Mouse (Mus musculus): Measurements from ENCODE around the gene Asic2. TPM values are rescaled to one million over a fixed set of nuclear protein-coding genes. Genes with fewer than 3 reads are reported as not detected.

Gene Asic2
- polyA plus RNA-seq, 1 experiment, result 0.75 TPM

- H3K27me3 ChIP-seq (replicated peaks; ENCODE audit: control insufficient read depth, insufficient read depth, low read length), result no peaks in the 10 kb centered on the region
- 5% methylated on average over 17 of the region's 17 CpGs for WGBS
- H3K36me3 ChIP-seq (ENCODE audit: control insufficient read depth, insufficient read depth, low read length), result no peaks in the 10 kb centered on the region
- no peaks in the 10 kb centered on the region for H3K4me1 ChIP-seq (ENCODE audit: control insufficient read depth, insufficient read depth, low read length)
- TF ChIP-seq POLR2A (IDR thresholded peaks at IDR 0.05; ENCODE audit: low read depth, low read length) (no peak), CTCF (conservative IDR thresholded peaks at IDR 0.05; ENCODE audit: insufficient read depth, insufficient read length, low read depth, low read length) (peak; percentile 74)
- no peak overlapping the region for H3K27ac ChIP-seq (ENCODE audit: insufficient read depth, low read depth, low read length)
- DNase-seq, result peak; percentile 78
- no peak overlapping the region for H3K4me3 ChIP-seq (ENCODE audit: insufficient read depth, low read depth, low read length)
Measured at GRCm38 (mm10) chr11:81612798-81613540, 355.3 kb downstream of the Asic2 start.

DNA sequence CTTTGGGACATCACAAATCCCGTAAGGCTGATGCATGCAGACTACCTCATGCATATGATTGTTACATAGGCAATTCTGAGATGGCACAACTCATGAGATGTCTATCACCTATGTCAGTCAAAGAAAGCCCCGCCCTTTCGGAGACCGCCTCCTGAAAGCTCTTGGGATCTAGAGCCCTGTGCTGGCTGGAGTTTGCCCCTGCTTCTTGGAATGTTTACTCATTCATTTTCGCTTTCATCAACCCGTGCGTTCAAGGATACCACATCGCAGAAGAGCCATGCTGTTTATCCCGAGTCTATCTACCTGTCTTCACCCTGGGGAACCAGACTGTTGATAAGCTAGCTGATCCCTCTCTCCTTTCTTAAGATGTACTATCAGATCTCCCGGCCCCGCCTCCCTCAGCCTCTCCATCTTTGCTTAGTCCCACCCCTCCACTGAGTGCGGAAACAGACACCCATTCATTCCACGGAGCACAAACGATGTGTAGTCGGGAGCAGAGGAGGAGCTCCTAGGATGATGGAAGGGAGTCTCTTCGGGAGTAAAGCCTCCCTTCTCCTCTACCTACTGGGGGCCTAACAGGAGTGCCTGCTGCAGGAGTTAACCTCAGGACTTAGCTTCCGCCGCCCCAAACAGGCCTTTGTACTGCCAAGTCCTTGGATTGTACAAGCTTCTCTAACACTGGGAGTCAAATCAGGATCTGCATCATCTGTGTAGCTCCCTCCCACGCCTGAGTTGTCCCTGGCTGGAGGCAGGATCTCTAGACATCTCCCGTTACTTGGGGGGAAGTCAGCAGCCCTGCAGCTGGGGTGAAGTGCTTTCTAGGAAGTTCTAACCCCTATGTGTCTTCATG is 356.1 kb downstream of the Asic2 start:
- no peaks in the 10 kb centered on the region for H3K4me1 ChIP-seq (ENCODE audit: control insufficient read depth, insufficient read depth, low read length)
- H3K27me3 ChIP-seq (replicated peaks; ENCODE audit: control insufficient read depth, insufficient read depth, low read length), result no peaks in the 10 kb centered on the region
- TF ChIP-seq CTCF (conservative IDR thresholded peaks at IDR 0.05; ENCODE audit: insufficient read depth, insufficient read length, low read depth, low read length) (no peak), POLR2A (IDR thresholded peaks at IDR 0.05; ENCODE audit: low read depth, low read length) (no peak)
- H3K27ac ChIP-seq (ENCODE audit: insufficient read depth, low read depth, low read length), result no peak overlapping the region
- 8% methylated on average over 20 of the region's 20 CpGs for WGBS
- peak; percentile 27 for DNase-seq
- H3K4me3 ChIP-seq (ENCODE audit: insufficient read depth, low read depth, low read length), result no peak overlapping the region
- no peaks in the 10 kb centered on the region for H3K36me3 ChIP-seq (ENCODE audit: control insufficient read depth, insufficient read depth, low read length)

GRCm38 (mm10) chr11:81610506-81610905 is 357.8 kb downstream of the Asic2 start:
- H3K36me3 ChIP-seq (ENCODE audit: control insufficient read depth, insufficient read depth, low read length), result no peaks in the 10 kb centered on the region
- no peaks in the 10 kb centered on the region for H3K27me3 ChIP-seq (replicated peaks; ENCODE audit: control insufficient read depth, insufficient read depth, low read length)
- no peak for TF ChIP-seq CTCF (conservative IDR thresholded peaks at IDR 0.05; ENCODE audit: insufficient read depth, insufficient read length, low read depth, low read length)
- TF ChIP-seq POLR2A (IDR thresholded peaks at IDR 0.05; ENCODE audit: low read depth, low read length), result no peak
- no peak for DNase-seq
- no peak overlapping the region for H3K4me3 ChIP-seq (ENCODE audit: insufficient read depth, low read depth, low read length)
- WGBS, result 70% methylated on average over 5 of the region's 5 CpGs
- H3K4me1 ChIP-seq (ENCODE audit: control insufficient read depth, insufficient read depth, low read length), result no peaks in the 10 kb centered on the region
- no peak overlapping the region for H3K27ac ChIP-seq (ENCODE audit: insufficient read depth, low read depth, low read length)

DNA sequence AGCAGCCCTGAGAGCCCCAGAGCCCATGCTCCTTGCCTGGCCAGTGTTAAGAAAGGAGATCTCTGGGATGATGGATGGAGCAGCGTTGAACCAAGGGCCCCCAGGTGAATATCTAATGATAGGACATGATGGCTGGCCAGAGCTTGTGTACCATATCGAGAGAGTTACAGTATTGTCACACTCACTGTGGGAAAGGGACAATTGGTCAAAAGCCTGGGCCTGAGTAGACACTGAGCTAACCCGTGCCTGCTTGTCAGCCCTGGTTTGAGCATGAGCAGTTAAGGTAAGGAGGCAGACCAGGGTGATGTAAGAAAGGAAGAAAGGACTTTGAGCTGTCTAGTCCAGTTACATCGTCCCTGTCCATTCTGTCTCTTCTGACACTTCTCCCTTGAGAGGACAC is 365.3 kb downstream of the Asic2 start:
- no peaks in the 10 kb centered on the region for H3K36me3 ChIP-seq (ENCODE audit: control insufficient read depth, insufficient read depth, low read length)
- TF ChIP-seq CTCF (conservative IDR thresholded peaks at IDR 0.05; ENCODE audit: insufficient read depth, insufficient read length, low read depth, low read length) (no peak), POLR2A (IDR thresholded peaks at IDR 0.05; ENCODE audit: low read depth, low read length) (no peak)
- H3K27me3 ChIP-seq (replicated peaks; ENCODE audit: control insufficient read depth, insufficient read depth, low read length), result no peaks in the 10 kb centered on the region
- WGBS, result 70% methylated on average over 4 of the region's 4 CpGs
- H3K27ac ChIP-seq (ENCODE audit: insufficient read depth, low read depth, low read length), result no peak overlapping the region
- no peak overlapping the region for H3K4me3 ChIP-seq (ENCODE audit: insufficient read depth, low read depth, low read length)
- H3K4me1 ChIP-seq (ENCODE audit: control insufficient read depth, insufficient read depth, low read length), result no peaks in the 10 kb centered on the region
- DNase-seq, result no peak

- Histone ChIP-seq H3K27ac (ENCODE audit: insufficient read depth, low read depth, low read length) (no peak overlapping the region), H3K36me3 (ENCODE audit: control insufficient read depth, insufficient read depth, low read length) (no peaks in the 10 kb centered on the region), H3K4me1 (ENCODE audit: control insufficient read depth, insufficient read depth, low read length) (no peaks in the 10 kb centered on the region), H3K4me3 (ENCODE audit: insufficient read depth, low read depth, low read length) (no peak overlapping the region), H3K27me3 (replicated peaks; ENCODE audit: control insufficient read depth, insufficient read depth, low read length) (no peaks in the 10 kb centered on the region)
- 91% methylated on average over 5 of the region's 5 CpGs for WGBS
- DNase-seq, result no peak
- TF ChIP-seq POLR2A (IDR thresholded peaks at IDR 0.05; ENCODE audit: low read depth, low read length) (no peak), CTCF (conservative IDR thresholded peaks at IDR 0.05; ENCODE audit: insufficient read depth, insufficient read length, low read depth, low read length) (no peak)
Measured at GRCm38 (mm10) chr11:81601736-81602135, 366.5 kb downstream of the Asic2 start.

- WGBS, result 85% methylated on average over 5 of the region's 5 CpGs
- Histone ChIP-seq H3K36me3 (ENCODE audit: control insufficient read depth, insufficient read depth, low read length) (no peaks in the 10 kb centered on the region), H3K27ac (ENCODE audit: insufficient read depth, low read depth, low read length) (no peak overlapping the region), H3K4me3 (ENCODE audit: insufficient read depth, low read depth, low read length) (no peak overlapping the region), H3K4me1 (ENCODE audit: control insufficient read depth, insufficient read depth, low read length) (no peaks in the 10 kb centered on the region), H3K27me3 (replicated peaks; ENCODE audit: control insufficient read depth, insufficient read depth, low read length) (no peaks in the 10 kb centered on the region)
- peak; percentile 10 for DNase-seq
- TF ChIP-seq CTCF (conservative IDR thresholded peaks at IDR 0.05; ENCODE audit: insufficient read depth, insufficient read length, low read depth, low read length), result no peak
- no peak for TF ChIP-seq POLR2A (IDR thresholded peaks at IDR 0.05; ENCODE audit: low read depth, low read length)
Measured at GRCm38 (mm10) chr11:81597601-81598000, 370.7 kb downstream of the Asic2 start.

GRCm38 (mm10) chr11:81595235-81595634 is 373.0 kb downstream of the Asic2 start:
- no peaks in the 10 kb centered on the region for H3K4me1 ChIP-seq (ENCODE audit: control insufficient read depth, insufficient read depth, low read length)
- no peaks in the 10 kb centered on the region for H3K27me3 ChIP-seq (replicated peaks; ENCODE audit: control insufficient read depth, insufficient read depth, low read length)
- peak; percentile 17 for DNase-seq
- no peak overlapping the region for H3K27ac ChIP-seq (ENCODE audit: insufficient read depth, low read depth, low read length)
- H3K36me3 ChIP-seq (ENCODE audit: control insufficient read depth, insufficient read depth, low read length), result no peaks in the 10 kb centered on the region
- TF ChIP-seq CTCF (conservative IDR thresholded peaks at IDR 0.05; ENCODE audit: insufficient read depth, insufficient read length, low read depth, low read length) (no peak), POLR2A (IDR thresholded peaks at IDR 0.05; ENCODE audit: low read depth, low read length) (no peak)
- 66% methylated on average over 2 of the region's 2 CpGs for WGBS
- no peak overlapping the region for H3K4me3 ChIP-seq (ENCODE audit: insufficient read depth, low read depth, low read length)
